Mouse (Mus musculus) ES-Bruce4 (cell line): ENCODE data around the gene Pdxp.

Source experiments
- CTCF ChIP-seq: IDR thresholded peaks from one replicate; pipeline ENCODE4 v1.8.1; 2011; ENCODE audit warnings: low read depth, low read length
- EP300 ChIP-seq: IDR thresholded peaks from 2 replicates; pipeline ENCODE4 v1.6.1; 2011; ENCODE audit warnings: low read depth, low read length; ENCODE audit not compliant: insufficient read depth
- POLR2A ChIP-seq: IDR thresholded peaks from one replicate; pipeline ENCODE4 v1.8.1; 2011; ENCODE audit warnings: low read length; ENCODE audit not compliant: insufficient read depth

DNA sequence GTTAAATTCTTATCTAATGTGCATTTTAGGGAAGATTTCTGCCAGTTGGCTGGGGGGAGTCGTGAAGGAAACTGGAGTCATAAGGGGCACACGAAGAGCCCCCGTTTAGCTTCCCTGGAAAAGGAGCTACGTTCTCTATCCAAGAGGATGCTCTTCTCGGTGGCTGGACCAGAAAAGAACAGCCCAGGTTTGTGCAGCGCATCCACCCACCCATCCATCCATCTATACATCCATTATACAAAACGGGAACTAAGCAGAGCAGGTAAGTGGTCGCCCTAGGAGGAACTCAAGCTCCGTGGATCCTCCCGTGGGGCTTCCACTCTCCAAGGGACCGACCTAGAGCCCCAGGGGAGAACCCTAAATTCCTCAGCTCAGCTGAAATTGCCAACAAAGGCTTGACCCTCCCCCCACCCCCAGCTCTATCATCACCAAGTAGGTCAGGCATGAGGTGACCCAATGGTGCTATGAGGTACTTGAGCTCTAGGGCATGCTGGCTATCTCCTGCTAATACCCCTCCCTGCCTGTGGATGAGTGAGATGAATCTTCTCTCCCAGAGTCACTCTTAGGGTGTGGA is 34.5 kb downstream of the Pdxp start:
- TF ChIP-seq EP300 (no peak), CTCF (no peak), POLR2A (no peak)
